Mouse (Mus musculus) ovary, postnatal 36 days (tissue): ENCODE measurements around the gene Cd160.

Source experiments
- DNase-seq: peaks from one replicate; pipeline ENCODE4 v3.0.0; 2022; ENCODE audit warnings: low spot score, mixed read lengths

Gene Cd160

GRCm38 (mm10) chr3:96757691-96758090 is 71.5 kb downstream of the Cd160 start:
- no peak for DNase-seq

GRCm38 (mm10) chr3:96755935-96756334 is 73.2 kb downstream of the Cd160 start:
- no peak for DNase-seq
